Mouse (Mus musculus) forebrain, postnatal 0 days (tissue): Measurements from ENCODE around the gene Pla2g12a. TPM values are rescaled to one million over a fixed set of nuclear protein-coding genes. Genes with fewer than 3 reads are reported as not detected.

ENCODE experiments used
- ATAC-seq: fragments of 200-750 bp; cut with Nextera tagmentation; 2 replicates; pipeline ENCODE4 v1.8.0; 2017; ENCODE audit warnings: mild to moderate bottlenecking, moderate library complexity
- DNase-seq: peaks from one replicate; pipeline ENCODE4 v3.0.0-alpha.2; 2015
- H3K27ac ChIP-seq: fragments of 300-500 bp; sonication (generic); 2 replicates; pipeline ENCODE4 v1.5.1; 2014; ENCODE audit warnings: low read depth, mild to moderate bottlenecking, antibody characterized with exemption, low read length, moderate library complexity, mixed read lengths
- H3K27me3 ChIP-seq: fragments of 300-500 bp; sonication (generic); 2 replicates; pipeline ENCODE4 v1.6.1; 2014; ENCODE audit warnings: mild to moderate bottlenecking, low read length, mixed read lengths; ENCODE audit not compliant: insufficient read depth
- H3K36me3 ChIP-seq: fragments of 300-500 bp; sonication (generic); 2 replicates; pipeline ENCODE4 v1.6.1; 2014; ENCODE audit warnings: mild to moderate bottlenecking, moderate library complexity; ENCODE audit not compliant: insufficient read depth
- H3K4me1 ChIP-seq: fragments of 300-500 bp; sonication (generic); 2 replicates; pipeline ENCODE4 v1.6.1; 2014; ENCODE audit warnings: antibody characterized with exemption; ENCODE audit not compliant: insufficient read depth
- H3K4me2 ChIP-seq: fragments of 300-500 bp; sonication (generic); 2 replicates; pipeline ENCODE4 v1.6.1; 2014; ENCODE audit warnings: low read depth, mild to moderate bottlenecking, moderate library complexity
- H3K4me3 ChIP-seq: fragments of 300-500 bp; sonication (generic); 2 replicates; pipeline ENCODE4 v1.5.1; 2014; ENCODE audit warnings: low read depth, low read length, mixed read lengths
- H3K9ac ChIP-seq: fragments of 300-500 bp; sonication (generic); 2 replicates; pipeline ENCODE4 v1.6.1; 2014; ENCODE audit warnings: mild to moderate bottlenecking
- H3K9me3 ChIP-seq: fragments of 300-500 bp; sonication (generic); 2 replicates; pipeline ENCODE4 v1.6.1; 2016; ENCODE audit warnings: low read length
- CTCF ChIP-seq: sonication (generic); IDR thresholded peaks from 2 replicates; pipeline ENCODE4 v1.5.1; 2016; ENCODE audit warnings: antibody characterized with exemption, control low read depth, low read depth
- WGBS: fragments of 180-500 bp; shearing (Covaris S2); extraction: QIAGEN DNeasy Blood & Tissue Kit; methylation state at CpG from one replicate; pipeline ENCODE4 v1.1.7; 2014; 5-methylcytosine and 5-hydroxymethylcytosine counted together
- polyA plus RNA-seq: library from polyadenylated mRNA; unstranded; fragments of >200 nt; fragmentation: Nextera tagmentation; extraction: Ambion mirVana; gene quantifications from 2 replicates; pipeline ENCODE4 v1.2.1, GENCODE M21; 2015
- total RNA-seq: library from RNA; depleted of rRNA; stranded (reverse); fragments of >200 nt; gene quantifications from 2 replicates; pipeline ENCODE4 v1.2.3, GENCODE M21; 2014; rRNA removed

The Pla2g12a gene
- total RNA-seq (28.4 and 28.7 TPM in 2 replicates), polyA plus RNA-seq (51.7 and 55.3 TPM in 2 replicates)

GRCm38 (mm10) chr3:129878405-129879021, at the start of gene Pla2g12a:
Gene Pla2g12a, plus strand, starts transcription at chr3:129878606.
- Histone ChIP-seq H3K4me3 (peak within 1 kb of the TSS; percentile 92), H3K9ac (peak within 1 kb of the TSS; percentile 72), H3K9me3 (no peaks in the 10 kb centered on the region), H3K4me1 (peaks cover 6% of the 10 kb centered on the region; the same call in 1 of the 2 replicates), H3K4me2 (peak within 1 kb of the TSS; percentile 93), H3K27ac (peak within 1 kb of the TSS; percentile 79), H3K27me3 (no peaks in the 10 kb centered on the region), H3K36me3 (no peaks in the 10 kb centered on the region)
- 2% methylated on average over 54 of the region's 66 CpGs for WGBS
- ATAC-seq (peak; percentile 96), DNase-seq (peak; percentile 97)
- TF ChIP-seq CTCF: peak; percentile 50

- H3K4me3 ChIP-seq: peak overlapping the region; percentile 95
- H3K9me3 ChIP-seq: no peaks in the 10 kb centered on the region
- peak overlapping the region; percentile 85 for H3K9ac ChIP-seq
- 0 out of 2 replicates have a peak, but pooled peaks cover 3% of the 10 kb centered on the region for H3K36me3 ChIP-seq
- DNase-seq: no peak
- H3K27me3 ChIP-seq: no peaks in the 10 kb centered on the region
- H3K27ac ChIP-seq: peak overlapping the region; percentile 88
- WGBS: under 1% methylated on average over 39 of the region's 45 CpGs
- peak overlapping the region; percentile 66 for H3K4me2 ChIP-seq
- H3K4me1 ChIP-seq: peaks cover 8% of the 10 kb centered on the region
- peak; percentile 7; the same call in 1 of the 2 replicates for ATAC-seq
- TF ChIP-seq CTCF: no peak
Observed at GRCm38 (mm10) chr3:129830626-129831025, 47.8 kb upstream of the Pla2g12a start.

GRCm38 (mm10) chr3:129831035-129831568, 47.3 kb upstream of the Pla2g12a start, which contains the start of gene Gar1:
Gene Gar1, minus strand, starts transcription at chr3:129831396.
- Histone ChIP-seq H3K4me3 (peak within 1 kb of the TSS; percentile 95), H3K9me3 (no peaks in the 10 kb centered on the region), H3K36me3 (0 out of 2 replicates have a peak, but pooled peaks cover 3% of the 10 kb centered on the region), H3K4me1 (peaks cover 8% of the 10 kb centered on the region), H3K9ac (peak within 1 kb of the TSS; percentile 85), H3K27ac (peak within 1 kb of the TSS; percentile 88), H3K27me3 (no peaks in the 10 kb centered on the region), H3K4me2 (peak within 1 kb of the TSS; percentile 66)
- peak; percentile 97 for ATAC-seq
- WGBS: under 1% methylated on average over 60 of the region's 60 CpGs
- TF ChIP-seq CTCF: no peak
- DNase-seq: peak; percentile 99

GRCm38 (mm10) chr3:129835388-129835934, 42.9 kb upstream of the Pla2g12a start, which contains the start of gene Cfi:
Gene Cfi, plus strand, starts transcription at chr3:129835884.
- H3K4me1 ChIP-seq: no peaks in the 10 kb centered on the region
- no peak for TF ChIP-seq CTCF
- no peak for DNase-seq
- H3K9ac ChIP-seq: no peak within 1 kb of the TSS
- H3K9me3 ChIP-seq: no peaks in the 10 kb centered on the region
- no peak within 1 kb of the TSS for H3K27ac ChIP-seq
- no peaks in the 10 kb centered on the region for H3K27me3 ChIP-seq
- no peaks in the 10 kb centered on the region for H3K36me3 ChIP-seq
- no peak for ATAC-seq
- H3K4me3 ChIP-seq: no peak within 1 kb of the TSS
- H3K4me2 ChIP-seq: no peak within 1 kb of the TSS
- 69% methylated on average over 6 of the region's 6 CpGs for WGBS

GRCm38 (mm10) chr3:129836051-129836697, 42.2 kb upstream of the Pla2g12a start:
- 10% methylated on average over 11 of the region's 11 CpGs for WGBS
- Histone ChIP-seq H3K4me2 (no peak overlapping the region), H3K27me3 (no peaks in the 10 kb centered on the region), H3K36me3 (no peaks in the 10 kb centered on the region), H3K27ac (no peak overlapping the region), H3K9me3 (no peaks in the 10 kb centered on the region), H3K9ac (no peak overlapping the region), H3K4me3 (no peak overlapping the region), H3K4me1 (no peaks in the 10 kb centered on the region)
- no peak for TF ChIP-seq CTCF
- no peak for DNase-seq
- ATAC-seq: no peak

GRCm38 (mm10) chr3:129836965-129837364, 41.4 kb upstream of the Pla2g12a start:
- Histone ChIP-seq H3K4me2 (no peak overlapping the region), H3K27ac (no peak overlapping the region), H3K27me3 (no peaks in the 10 kb centered on the region), H3K9ac (no peak overlapping the region), H3K4me1 (no peaks in the 10 kb centered on the region), H3K9me3 (no peaks in the 10 kb centered on the region), H3K4me3 (no peak overlapping the region), H3K36me3 (no peaks in the 10 kb centered on the region)
- DNase-seq: no peak
- no peak for TF ChIP-seq CTCF
- ATAC-seq: no peak
- 90% methylated on average over 6 of the region's 6 CpGs for WGBS
